Mouse (Mus musculus) lung, embryonic 14.5 days (tissue): ENCODE measurements around the gene Nap1l5. TPM values are rescaled to one million over a fixed set of nuclear protein-coding genes. Genes with fewer than 3 reads are reported as not detected.

Source experiments
- ATAC-seq: fragments of 200-750 bp; cut with Nextera tagmentation; 2 replicates; pipeline ENCODE4 v1.8.0; 2017; ENCODE audit warnings: mild to moderate bottlenecking, moderate TSS enrichment, moderate library complexity; ENCODE audit not compliant: insufficient read depth
- DNase-seq: peaks from one replicate; pipeline ENCODE4 v3.0.0-alpha.2; 2015
- H3K27ac ChIP-seq: fragments of 300-500 bp; sonication (generic); 2 replicates; pipeline ENCODE4 v1.5.1; 2014; ENCODE audit warnings: low read depth, mild to moderate bottlenecking, moderate library complexity
- H3K27me3 ChIP-seq: fragments of 300-500 bp; sonication (generic); 2 replicates; pipeline ENCODE4 v1.6.1; 2014; ENCODE audit warnings: low read length, control low read depth; ENCODE audit not compliant: insufficient read depth
- H3K36me3 ChIP-seq: fragments of 300-500 bp; sonication (generic); 2 replicates; pipeline ENCODE4 v1.6.1; 2014; ENCODE audit warnings: control low read depth; ENCODE audit not compliant: insufficient read depth
- H3K4me1 ChIP-seq: fragments of 300-500 bp; sonication (generic); 2 replicates; pipeline ENCODE4 v1.6.1; 2014; ENCODE audit warnings: antibody characterized with exemption, control low read depth; ENCODE audit not compliant: insufficient read depth
- H3K4me2 ChIP-seq: fragments of 300-500 bp; sonication (generic); 2 replicates; pipeline ENCODE4 v1.6.1; 2014; ENCODE audit warnings: mild to moderate bottlenecking
- H3K4me3 ChIP-seq: fragments of 300-500 bp; sonication (generic); 2 replicates; pipeline ENCODE4 v1.5.1; 2014; ENCODE audit warnings: low read depth, low read length
- H3K9ac ChIP-seq: fragments of 300-500 bp; sonication (generic); 2 replicates; pipeline ENCODE4 v1.6.1; 2014
- H3K9me3 ChIP-seq: fragments of 300-500 bp; sonication (generic); 2 replicates; pipeline ENCODE4 v1.6.1; 2016; ENCODE audit warnings: low read depth, low read length, control low read depth
- CTCF ChIP-seq: IDR thresholded peaks from 2 replicates; pipeline ENCODE4 v1.5.1; 2016; ENCODE audit warnings: antibody characterized with exemption, low read depth
- WGBS: fragments of 180-500 bp; shearing (Covaris S2); extraction: QIAGEN DNeasy Blood & Tissue Kit; methylation state at CpG from one replicate; pipeline ENCODE4 v1.1.7; 2014; 5-methylcytosine and 5-hydroxymethylcytosine counted together
- polyA plus RNA-seq: library from polyadenylated mRNA; unstranded; fragments of >200 nt; fragmentation: Nextera tagmentation; extraction: Ambion mirVana; gene quantifications from 2 replicates; pipeline ENCODE4 v1.2.1, GENCODE M21; 2014

Nap1l5 gene
- polyA plus RNA-seq, 1 experiment from 2014 or later, result 5.6 TPM

DNA sequence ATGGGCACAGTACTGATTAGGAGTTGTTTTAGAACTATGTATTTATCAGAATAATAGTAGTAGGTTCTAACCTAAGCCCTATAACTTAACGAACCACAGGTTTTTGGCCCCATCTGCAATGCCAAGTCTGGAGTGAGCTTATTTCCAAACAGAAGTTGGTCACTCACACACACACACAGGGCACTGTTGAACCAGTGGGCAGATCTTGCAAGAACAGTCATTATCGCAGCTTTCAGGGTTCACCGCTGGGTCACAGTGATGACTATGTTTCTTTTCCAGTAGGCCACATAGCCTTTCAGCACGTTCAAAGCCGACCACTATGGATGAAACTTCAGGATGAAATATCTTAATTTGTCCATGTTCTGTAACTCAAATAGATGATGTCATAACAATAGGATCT lies 15.6 kb upstream of the Nap1l5 start:
- TF ChIP-seq CTCF, result no peak
- H3K27me3 ChIP-seq, result no peaks in the 10 kb centered on the region
- H3K4me2 ChIP-seq, result no peak overlapping the region
- H3K36me3 ChIP-seq, result no peaks in the 10 kb centered on the region
- DNase-seq, result no peak
- no peak overlapping the region for H3K9ac ChIP-seq
- no peaks in the 10 kb centered on the region for H3K4me1 ChIP-seq
- 72% methylated on average over 5 of the region's 5 CpGs for whole genome bisulfite sequencing
- H3K27ac ChIP-seq, result no peak overlapping the region
- ATAC-seq, result no peak
- H3K4me3 ChIP-seq, result no peak overlapping the region
- no peaks in the 10 kb centered on the region for H3K9me3 ChIP-seq

DNA sequence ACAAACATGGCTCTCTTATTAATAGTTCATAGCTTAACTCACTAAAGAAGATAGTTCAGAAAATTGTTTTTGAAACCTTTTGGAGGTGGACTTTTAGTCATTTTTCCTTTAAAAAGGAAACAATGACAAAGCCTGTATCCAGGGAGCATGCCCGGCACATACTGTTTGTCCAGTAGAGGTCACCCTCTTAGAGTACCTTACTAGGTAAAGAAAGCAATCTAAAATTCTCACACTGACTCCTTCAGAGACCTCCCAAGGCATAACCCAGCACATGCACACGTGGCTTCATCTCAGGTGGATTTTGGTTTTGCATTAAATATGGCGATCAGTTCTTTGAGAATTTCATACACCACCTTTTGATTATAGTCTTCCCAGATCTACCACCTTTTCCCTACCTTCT lies 14.7 kb upstream of the Nap1l5 start:
- TF ChIP-seq CTCF, result peak; percentile 41
- 43% methylated on average over 3 of the region's 3 CpGs for WGBS
- Histone ChIP-seq H3K27me3 (no peaks in the 10 kb centered on the region), H3K9me3 (no peaks in the 10 kb centered on the region), H3K4me1 (no peaks in the 10 kb centered on the region), H3K27ac (no peak overlapping the region), H3K4me2 (no peak overlapping the region), H3K4me3 (no peak overlapping the region), H3K9ac (no peak overlapping the region), H3K36me3 (no peaks in the 10 kb centered on the region)
- peak; percentile 46 for DNase-seq
- ATAC-seq, result no peak; the same call in 1 of the 2 replicates

GRCm38 (mm10) chr6:58920735-58921134 lies 13.9 kb upstream of the Nap1l5 start:
- Histone ChIP-seq H3K27me3 (no peaks in the 10 kb centered on the region), H3K9me3 (no peaks in the 10 kb centered on the region), H3K27ac (no peak overlapping the region), H3K4me2 (no peak overlapping the region), H3K36me3 (no peaks in the 10 kb centered on the region), H3K4me1 (no peaks in the 10 kb centered on the region), H3K4me3 (no peak overlapping the region), H3K9ac (no peak overlapping the region)
- TF ChIP-seq CTCF, result no peak
- ATAC-seq (no peak), DNase-seq (no peak)
- WGBS, result 70% methylated on average over 6 of the region's 6 CpGs

- ATAC-seq (no peak), DNase-seq (no peak)
- Histone ChIP-seq H3K27ac (no peak overlapping the region), H3K4me3 (no peak overlapping the region), H3K4me2 (no peak overlapping the region), H3K9ac (no peak overlapping the region), H3K4me1 (no peaks in the 10 kb centered on the region), H3K9me3 (no peaks in the 10 kb centered on the region), H3K27me3 (no peaks in the 10 kb centered on the region), H3K36me3 (no peaks in the 10 kb centered on the region)
- WGBS, result 74% methylated on average over 5 of the region's 5 CpGs
- no peak for TF ChIP-seq CTCF
These were observed 9.6 kb upstream of the Nap1l5 start for GRCm38 (mm10) chr6:58916498-58916897.

- Histone ChIP-seq H3K4me1 (no peaks in the 10 kb centered on the region), H3K27ac (no peak overlapping the region), H3K27me3 (no peaks in the 10 kb centered on the region), H3K9me3 (no peaks in the 10 kb centered on the region), H3K4me2 (no peak overlapping the region), H3K9ac (no peak overlapping the region), H3K4me3 (no peak overlapping the region), H3K36me3 (no peaks in the 10 kb centered on the region)
- 46% methylated on average over 5 of the region's 5 CpGs for WGBS
- ATAC-seq (peak; percentile 14; the same call in 1 of the 2 replicates), DNase-seq (no peak)
- TF ChIP-seq CTCF, result no peak
These were observed 7.1 kb upstream of the Nap1l5 start for GRCm38 (mm10) chr6:58913971-58914370.

DNA sequence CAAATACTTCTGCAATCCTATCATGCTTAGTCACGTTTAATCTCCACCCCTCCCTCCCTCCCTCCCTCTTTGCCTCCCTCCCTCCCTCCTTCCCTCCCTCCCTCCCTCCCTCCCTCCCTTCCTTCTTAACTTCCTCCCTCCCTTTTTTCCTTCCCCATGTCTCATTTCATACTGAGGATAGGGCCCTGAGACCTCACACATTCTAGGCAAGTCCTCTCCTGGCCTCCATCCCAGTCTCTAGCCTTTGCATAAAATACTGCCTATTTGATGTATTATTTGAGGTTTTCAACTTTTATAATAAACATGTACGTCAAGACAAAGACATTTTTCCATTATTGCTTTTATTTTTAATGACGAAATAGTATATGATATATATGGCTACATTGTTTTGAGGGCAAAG lies 6.7 kb upstream of the Nap1l5 start:
- no peak overlapping the region for H3K27ac ChIP-seq
- 40% methylated on average over 3 of the region's 3 CpGs for WGBS
- no peak overlapping the region for H3K9ac ChIP-seq
- no peak for TF ChIP-seq CTCF
- H3K9me3 ChIP-seq, result no peaks in the 10 kb centered on the region; the same call in 1 of the 2 replicates
- no peaks in the 10 kb centered on the region for H3K27me3 ChIP-seq
- H3K4me2 ChIP-seq, result no peak overlapping the region
- no peaks in the 10 kb centered on the region for H3K36me3 ChIP-seq
- peak; percentile 82 for DNase-seq
- no peaks in the 10 kb centered on the region for H3K4me1 ChIP-seq
- no peak overlapping the region for H3K4me3 ChIP-seq
- peak; percentile 87 for ATAC-seq

GRCm38 (mm10) chr6:58912842-58913241 lies 6.0 kb upstream of the Nap1l5 start:
- no peak for ATAC-seq

DNA sequence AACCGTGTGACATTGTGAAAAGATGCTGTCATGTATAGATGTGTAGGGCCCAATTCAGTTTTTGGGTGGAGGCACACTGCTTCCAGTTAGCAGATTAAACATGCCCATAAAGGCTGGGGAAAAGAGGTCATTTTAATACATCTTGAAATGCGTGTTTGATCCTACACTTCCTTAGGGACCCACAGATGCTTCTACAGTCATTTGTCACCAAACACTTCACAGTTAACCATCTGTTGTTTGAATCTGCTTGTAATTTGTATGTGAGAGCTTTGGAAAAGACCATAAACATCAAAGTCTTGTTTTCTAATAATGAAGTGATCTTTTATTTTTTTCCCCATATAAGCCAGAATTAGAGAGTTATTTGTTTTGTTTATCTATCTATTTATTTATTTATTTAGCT lies 915 bp upstream of the Nap1l5 start:
- no peak overlapping the region for H3K4me3 ChIP-seq
- WGBS, result 59% methylated on average over 2 of the region's 2 CpGs
- DNase-seq, result peak; percentile 66
- H3K27ac ChIP-seq, result no peak overlapping the region
- H3K4me1 ChIP-seq, result no peaks in the 10 kb centered on the region
- no peak for ATAC-seq
- H3K36me3 ChIP-seq, result 0 out of 2 replicates have a peak, but pooled peaks cover 3% of the 10 kb centered on the region
- peaks cover 17% of the 10 kb centered on the region; the same call in 1 of the 2 replicates for H3K9me3 ChIP-seq
- no peaks in the 10 kb centered on the region for H3K27me3 ChIP-seq
- no peak overlapping the region for H3K9ac ChIP-seq
- TF ChIP-seq CTCF, result no peak
- no peak overlapping the region for H3K4me2 ChIP-seq

More at GRCm38 (mm10) chr6:58912842-58913241, 6.0 kb upstream of the Nap1l5 start:
- Histone ChIP-seq H3K9ac (no peak overlapping the region), H3K27ac (no peak overlapping the region), H3K27me3 (no peaks in the 10 kb centered on the region), H3K9me3 (no peaks in the 10 kb centered on the region; the same call in 1 of the 2 replicates), H3K4me3 (no peak overlapping the region), H3K4me2 (no peak overlapping the region), H3K4me1 (no peaks in the 10 kb centered on the region), H3K36me3 (no peaks in the 10 kb centered on the region)
- DNase-seq, result no peak
- WGBS, result 55% methylated on average over 5 of the region's 5 CpGs
- TF ChIP-seq CTCF, result no peak
